Mouse (Mus musculus): ENCODE results near the gene Plekhg4. TPM values are rescaled to one million over a fixed set of nuclear protein-coding genes. Genes with fewer than 3 reads are reported as not detected.

Plekhg4 gene
- polyA plus RNA-seq, 1 experiment: not detected

- Histone ChIP-seq H3K4me1 (ENCODE audit: control insufficient read depth, insufficient read depth, low read length) (no peaks in the 10 kb centered on the region), H3K27ac (ENCODE audit: insufficient read depth, low read depth, low read length) (no peak overlapping the region), H3K4me3 (ENCODE audit: insufficient read depth, low read length) (no peak overlapping the region)
- TF ChIP-seq POLR2A (IDR thresholded peaks at IDR 0.05; ENCODE audit: borderline replicate concordance, low read depth, low read length): no peak
- no peak for TF ChIP-seq CTCF (IDR thresholded peaks at IDR 0.05; ENCODE audit: low read depth, low read length)
These were observed 45.9 kb downstream of the Plekhg4 start for GRCm38 (mm10) chr8:105418992-105419391.

DNA sequence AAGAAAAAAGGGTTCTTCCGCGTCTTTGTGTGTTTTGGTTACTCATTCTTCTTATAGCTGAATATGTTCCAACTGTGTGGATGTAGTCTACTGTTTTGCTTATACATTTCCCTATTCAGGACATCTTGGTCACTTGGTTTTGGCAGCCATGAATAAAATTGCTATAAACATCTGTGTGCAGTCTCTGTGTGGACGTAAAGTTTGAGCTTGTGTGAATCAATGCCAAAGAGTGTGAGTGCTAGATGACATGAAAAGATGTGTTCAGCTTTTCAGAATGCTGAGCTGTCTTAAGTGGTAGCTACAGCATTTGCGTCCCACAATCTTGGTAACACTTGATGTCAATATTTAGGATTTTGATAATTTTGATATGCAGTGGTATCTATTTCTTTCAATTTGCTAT is 46.7 kb downstream of the Plekhg4 start:
- H3K4me3 ChIP-seq (ENCODE audit: insufficient read depth, low read length): no peak overlapping the region
- H3K27ac ChIP-seq (ENCODE audit: insufficient read depth, low read depth, low read length): no peak overlapping the region
- TF ChIP-seq CTCF (IDR thresholded peaks at IDR 0.05; ENCODE audit: low read depth, low read length) (no peak), POLR2A (IDR thresholded peaks at IDR 0.05; ENCODE audit: borderline replicate concordance, low read depth, low read length) (no peak)
- no peaks in the 10 kb centered on the region for H3K4me1 ChIP-seq (ENCODE audit: control insufficient read depth, insufficient read depth, low read length)

GRCm38 (mm10) chr8:105422006-105422405 is 48.9 kb downstream of the Plekhg4 start:
- H3K4me1 ChIP-seq (ENCODE audit: control insufficient read depth, insufficient read depth, low read length): no peaks in the 10 kb centered on the region
- H3K4me3 ChIP-seq (ENCODE audit: insufficient read depth, low read length): no peak overlapping the region
- no peak overlapping the region for H3K27ac ChIP-seq (ENCODE audit: insufficient read depth, low read depth, low read length)
- TF ChIP-seq POLR2A (IDR thresholded peaks at IDR 0.05; ENCODE audit: borderline replicate concordance, low read depth, low read length) (no peak), CTCF (IDR thresholded peaks at IDR 0.05; ENCODE audit: low read depth, low read length) (no peak)

DNA sequence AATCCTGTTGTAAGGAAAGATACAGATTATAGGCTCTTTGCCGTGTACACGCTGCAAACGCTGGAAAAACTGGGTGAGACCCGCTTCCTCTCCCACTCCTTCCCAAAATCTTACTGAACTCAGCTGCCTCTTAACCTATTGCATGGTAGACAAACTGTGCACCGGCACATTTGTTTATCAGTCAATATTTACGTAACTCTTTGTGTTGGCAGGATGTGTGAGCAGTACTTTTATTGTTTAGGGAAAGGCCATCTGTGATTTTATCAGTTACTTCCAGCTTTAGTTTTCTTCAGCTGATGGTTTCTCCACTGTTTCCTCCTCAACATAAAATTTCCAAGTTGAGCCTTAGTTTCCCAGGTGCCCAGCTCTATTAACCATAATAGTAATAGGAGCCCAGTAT is 53.8 kb downstream of the Plekhg4 start:
- Histone ChIP-seq H3K27ac (ENCODE audit: insufficient read depth, low read depth, low read length) (no peak overlapping the region), H3K4me1 (ENCODE audit: control insufficient read depth, insufficient read depth, low read length) (no peaks in the 10 kb centered on the region), H3K4me3 (ENCODE audit: insufficient read depth, low read length) (no peak overlapping the region)
- no peak for TF ChIP-seq CTCF (IDR thresholded peaks at IDR 0.05; ENCODE audit: low read depth, low read length)
- TF ChIP-seq POLR2A (IDR thresholded peaks at IDR 0.05; ENCODE audit: borderline replicate concordance, low read depth, low read length): no peak

GRCm38 (mm10) chr8:105431743-105432515 is 58.9 kb downstream of the Plekhg4 start:
- H3K27ac ChIP-seq (ENCODE audit: insufficient read depth, low read depth, low read length): no peak overlapping the region
- no peak overlapping the region for H3K4me3 ChIP-seq (ENCODE audit: insufficient read depth, low read length)
- H3K4me1 ChIP-seq (ENCODE audit: control insufficient read depth, insufficient read depth, low read length): no peaks in the 10 kb centered on the region
- no peak for TF ChIP-seq CTCF (IDR thresholded peaks at IDR 0.05; ENCODE audit: low read depth, low read length)
- TF ChIP-seq POLR2A (IDR thresholded peaks at IDR 0.05; ENCODE audit: borderline replicate concordance, low read depth, low read length): no peak

Other genes with a start within 250 kb of the Plekhg4 start
- gene Ces4a, start 241.5 kb upstream of the Plekhg4 start, polyA plus RNA-seq (2012; ENCODE audit: insufficient read depth, insufficient read length, missing spikeins): not detected in 2 replicates
- 124 and 130 TPM in 2 replicates for gene Cbfb, start 202.6 kb upstream of the Plekhg4 start, polyA plus RNA-seq (2012; ENCODE audit: insufficient read depth, insufficient read length, missing spikeins)
- gene D230025D16Rik, start 148.1 kb upstream of the Plekhg4 start, polyA plus RNA-seq (2012; ENCODE audit: insufficient read depth, insufficient read length, missing spikeins): 24.5 and 27.8 TPM in 2 replicates
- 1.1 and 1.6 TPM in 2 replicates for gene B3gnt9, start 118.1 kb upstream of the Plekhg4 start, polyA plus RNA-seq (2012; ENCODE audit: insufficient read depth, insufficient read length, missing spikeins)
- gene Tradd, start 108.7 kb upstream of the Plekhg4 start, polyA plus RNA-seq (2012; ENCODE audit: insufficient read depth, insufficient read length, missing spikeins): 23.6 and 26.2 TPM in 2 replicates
- gene Fbxl8, start 108.6 kb upstream of the Plekhg4 start, polyA plus RNA-seq (2012; ENCODE audit: insufficient read depth, insufficient read length, missing spikeins): 6.5 and 6.8 TPM in 2 replicates
- 4.7 and 5.0 TPM in 2 replicates for gene Hsf4, start 103.5 kb upstream of the Plekhg4 start, polyA plus RNA-seq (2012; ENCODE audit: insufficient read depth, insufficient read length, missing spikeins)
- gene Nol3, start 97.1 kb upstream of the Plekhg4 start, polyA plus RNA-seq (2012; ENCODE audit: insufficient read depth, insufficient read length, missing spikeins): 0.23 TPM in 1 of 2 replicates, not detected in the other
- 0.67 and 1.3 TPM in 2 replicates for gene 4931428F04Rik, start 83.4 kb upstream of the Plekhg4 start, polyA plus RNA-seq (2012; ENCODE audit: insufficient read depth, insufficient read length, missing spikeins)
- gene Exoc3l, start 77.2 kb upstream of the Plekhg4 start, polyA plus RNA-seq (2012; ENCODE audit: insufficient read depth, insufficient read length, missing spikeins): 0.95 and 1.1 TPM in 2 replicates
- 40.6 and 47.6 TPM in 2 replicates for gene E2f4, start 75.6 kb upstream of the Plekhg4 start, polyA plus RNA-seq (2012; ENCODE audit: insufficient read depth, insufficient read length, missing spikeins)
- gene Elmo3, start 67.7 kb upstream of the Plekhg4 start, polyA plus RNA-seq (2012; ENCODE audit: insufficient read depth, insufficient read length, missing spikeins): 1.5 and 2.6 TPM in 2 replicates
- gene Lrrc29, start 47.0 kb upstream of the Plekhg4 start, polyA plus RNA-seq (2012; ENCODE audit: insufficient read depth, insufficient read length, missing spikeins): 3.1 and 3.2 TPM in 2 replicates
- 51.2 and 56.6 TPM in 2 replicates for gene Tmem208, start 46.9 kb upstream of the Plekhg4 start, polyA plus RNA-seq (2012; ENCODE audit: insufficient read depth, insufficient read length, missing spikeins)
- gene Fhod1, start 25.3 kb upstream of the Plekhg4 start, polyA plus RNA-seq (2012; ENCODE audit: insufficient read depth, insufficient read length, missing spikeins): 16.5 and 18.0 TPM in 2 replicates
- 4.9 and 5.0 TPM in 2 replicates for gene Slc9a5, start 24.4 kb upstream of the Plekhg4 start, polyA plus RNA-seq (2012; ENCODE audit: insufficient read depth, insufficient read length, missing spikeins)
- not detected in 2 replicates for gene Kctd19, start 40.2 kb downstream of the Plekhg4 start, polyA plus RNA-seq (2012; ENCODE audit: insufficient read depth, insufficient read length, missing spikeins)
- not detected in 2 replicates for gene Lrrc36, start 40.3 kb downstream of the Plekhg4 start, polyA plus RNA-seq (2012; ENCODE audit: insufficient read depth, insufficient read length, missing spikeins)
- gene Tppp3, start 98.3 kb downstream of the Plekhg4 start, polyA plus RNA-seq (2012; ENCODE audit: insufficient read depth, insufficient read length, missing spikeins): 1.2 and 1.6 TPM in 2 replicates
- 16.0 and 16.3 TPM in 2 replicates for gene Zdhhc1, start 123.6 kb downstream of the Plekhg4 start, polyA plus RNA-seq (2012; ENCODE audit: insufficient read depth, insufficient read length, missing spikeins)
- gene Hsd11b2, start 145.5 kb downstream of the Plekhg4 start, polyA plus RNA-seq (2012; ENCODE audit: insufficient read depth, insufficient read length, missing spikeins): not detected in 2 replicates
- gene Atp6v0d1, start 192.8 kb downstream of the Plekhg4 start, polyA plus RNA-seq (2012; ENCODE audit: insufficient read depth, insufficient read length, missing spikeins): 177 and 186 TPM in 2 replicates
- 15.5 and 17.9 TPM in 2 replicates for gene Ripor1, start 232.0 kb downstream of the Plekhg4 start, polyA plus RNA-seq (2012; ENCODE audit: insufficient read depth, insufficient read length, missing spikeins)